Comparison of ENCODE assay signal across 9 mouse cellular contexts in genomic region chr7:63940321-63940720, GRCm38 (mm10). TPM values are rescaled to one million over a fixed set of nuclear protein-coding genes. Genes with fewer than 3 reads are reported as not detected.
DNase-seq lines count a peak whose midpoint lies in the region; ATAC-seq and TF ChIP-seq lines count a peak whose summit lies in the region.
"Had no signal": no experiment of that assay in that cellular context is flagged by ENCODE, and none has a peak within 500 bp of the region (broad histone marks: within the 10 kb centered on the region; RNA-seq: fewer than 3 reads in every experiment).

No protein-coding gene starts in this region.

- 0 out of 2 replicates have a peak overlapping the region, but pooled peaks have one; percentile 92 for H3K27ac ChIP-seq in forebrain, postnatal 0 days (ENCODE audit: low read depth, low read length)
- H3K27ac ChIP-seq in forebrain, embryonic 14.5 days (ENCODE audit: low read depth, low read length), result no peak overlapping the region; the same call in 1 of the 2 replicates
- peak overlapping the region; percentile 88 for H3K27ac ChIP-seq in liver, embryonic 11.5 days (ENCODE audit: low read depth, low read length)
- H3K27ac ChIP-seq in MEL (ENCODE audit: control insufficient read depth, low read depth, low read length), result peak overlapping the region; percentile 93
- H3K27ac ChIP-seq in liver, embryonic 15.5 days (replicated peaks), result peak overlapping the region; percentile 95

- peaks cover 35% of the 10 kb centered on the region for H3K79me2 ChIP-seq in MEL (ENCODE audit: control insufficient read depth, insufficient read depth, low read length, poor library complexity)

- H3K4me3 ChIP-seq in forebrain, postnatal 0 days (ENCODE audit: low read depth, low read length), result no peak overlapping the region
- H3K4me3 ChIP-seq in forebrain, embryonic 14.5 days (ENCODE audit: low read depth, low read length), result no peak overlapping the region
- H3K4me3 ChIP-seq in liver, embryonic 11.5 days (ENCODE audit: low read depth, low read length), result no peak overlapping the region
- no peak overlapping the region; a peak in 1 of 4 replicates for H3K4me3 ChIP-seq in MEL (ENCODE audit: control insufficient read depth in 1 of 2, insufficient read depth in 1 of 2, low read depth in 2 of 2, low read length in 2 of 2)
- H3K4me3 ChIP-seq in liver, embryonic 15.5 days (replicated peaks), result no peak overlapping the region

- TF ChIP-seq RAD21 in MEL (IDR thresholded peaks at IDR 0.05; ENCODE audit: low read depth, low read length), result no peak

- H3K27me3 ChIP-seq in forebrain, postnatal 0 days (ENCODE audit: insufficient read depth, low read length), result no peaks in the 10 kb centered on the region
- H3K27me3 ChIP-seq in forebrain, embryonic 14.5 days (replicated peaks; ENCODE audit: control insufficient read depth, insufficient read depth, low read length), result no peaks in the 10 kb centered on the region
- H3K27me3 ChIP-seq in liver, embryonic 11.5 days (replicated peaks; ENCODE audit: control insufficient read depth, insufficient read depth, low read length), result no peaks in the 10 kb centered on the region
- H3K27me3 ChIP-seq in MEL (ENCODE audit: control insufficient read depth in 1 of 2, insufficient read depth in 2 of 2, low read length in 2 of 2), result no peaks in the 10 kb centered on the region
- H3K27me3 ChIP-seq in liver, embryonic 15.5 days, result no peaks in the 10 kb centered on the region

- H3K4me2 ChIP-seq in forebrain, postnatal 0 days (ENCODE audit: low read depth), result no peak overlapping the region
- no peak overlapping the region; the same call in 1 of the 2 replicates for H3K4me2 ChIP-seq in forebrain, embryonic 14.5 days (ENCODE audit: low read length)
- peak overlapping the region; percentile 73 for H3K4me2 ChIP-seq in liver, embryonic 11.5 days
- peak overlapping the region; percentile 100 for H3K4me2 ChIP-seq in liver, embryonic 15.5 days

- TF ChIP-seq POLR2A in MEL (IDR thresholded peaks at IDR 0.05; ENCODE audit: control insufficient read depth in 1 of 2, insufficient read depth in 1 of 2, low read depth in 1 of 2, low read length in 2 of 2, poor library complexity in 1 of 2), result no peak

- no peak for DNase-seq in forebrain, postnatal 0 days
- no peak for DNase-seq in forebrain, embryonic 14.5 days (ENCODE audit: low spot score)
- no peak for DNase-seq in liver, embryonic 11.5 days (ENCODE audit: low spot score)
- DNase-seq in liver (no peak), MEL (ENCODE audit: low read depth, low spot score) (no peak)
- no peak for DNase-seq in spleen, adult 18-20 months

- no peaks in the 10 kb centered on the region for H3K9me3 ChIP-seq in forebrain, postnatal 0 days (ENCODE audit: low read length)
- H3K9me3 ChIP-seq in forebrain, embryonic 14.5 days (replicated peaks; ENCODE audit: control insufficient read depth, low read length), result no peaks in the 10 kb centered on the region
- H3K9me3 ChIP-seq in liver, embryonic 11.5 days (ENCODE audit: control insufficient read depth, low read length), result no peaks in the 10 kb centered on the region
- no peaks in the 10 kb centered on the region for H3K9me3 ChIP-seq in MEL (replicated peaks; ENCODE audit: insufficient read depth, low read length)
- H3K9me3 ChIP-seq in liver, embryonic 15.5 days (replicated peaks), result no peaks in the 10 kb centered on the region
- H3K9me3 ChIP-seq: forebrain, embryonic 10.5 days had no signal

- no peak overlapping the region for H3K9ac ChIP-seq in forebrain, postnatal 0 days
- no peak overlapping the region for H3K9ac ChIP-seq in forebrain, embryonic 14.5 days (ENCODE audit: low read length)
- H3K9ac ChIP-seq in liver, embryonic 11.5 days (ENCODE audit: low read depth, low read length), result no peak overlapping the region
- H3K9ac ChIP-seq in MEL (ENCODE audit: control insufficient read depth, low read depth, low read length, poor library complexity, severe bottlenecking), result peak overlapping the region; percentile 93
- 0 out of 2 replicates have a peak overlapping the region, but pooled peaks have one; percentile 82 for H3K9ac ChIP-seq in liver, embryonic 15.5 days

- 92% methylated on average over 5 of the region's 5 CpGs for WGBS in forebrain, postnatal 0 days
- WGBS in forebrain, embryonic 14.5 days, result 92% methylated on average over 5 of the region's 5 CpGs
- 68% methylated on average over 5 of the region's 5 CpGs for WGBS in liver, embryonic 11.5 days
- 68% methylated on average over 5 of the region's 5 CpGs for WGBS in liver, embryonic 15.5 days (ENCODE audit: insufficient replicate concordance)

- no peak for ATAC-seq in forebrain, postnatal 0 days
- no peak for ATAC-seq in forebrain, embryonic 14.5 days
- no peak for ATAC-seq in liver, embryonic 11.5 days (replicated peaks; ENCODE audit: low FRiP score)
- ATAC-seq in liver, embryonic 15.5 days (ENCODE audit: insufficient read depth), result no peak
- ATAC-seq in frontal cortex, adult (ENCODE audit: low TSS enrichment), result no peak

- H3K4me1 ChIP-seq in forebrain, postnatal 0 days (ENCODE audit: insufficient read depth), result peaks cover 12% of the 10 kb centered on the region
- H3K4me1 ChIP-seq in forebrain, embryonic 14.5 days (ENCODE audit: control insufficient read depth, insufficient read depth, low read length), result peaks cover 9% of the 10 kb centered on the region
- H3K4me1 ChIP-seq in liver, embryonic 11.5 days (replicated peaks; ENCODE audit: control insufficient read depth, insufficient read depth, low read length), result peaks cover 29% of the 10 kb centered on the region
- peaks cover 17% of the 10 kb centered on the region in 2 experiments for H3K4me1 ChIP-seq in MEL (ENCODE audit: control insufficient read depth in 1 of 2, insufficient read depth in 2 of 2, low read length in 2 of 2)
- H3K4me1 ChIP-seq in liver, embryonic 15.5 days (replicated peaks), result peaks cover 61% of the 10 kb centered on the region

- H3K36me3 ChIP-seq in forebrain, postnatal 0 days (ENCODE audit: insufficient read depth), result no peaks in the 10 kb centered on the region
- no peaks in the 10 kb centered on the region for H3K36me3 ChIP-seq in forebrain, embryonic 14.5 days (ENCODE audit: control insufficient read depth, insufficient read depth, low read length)
- no peaks in the 10 kb centered on the region for H3K36me3 ChIP-seq in liver, embryonic 11.5 days (ENCODE audit: control insufficient read depth, insufficient read depth, low read length)
- peaks cover 0 to 19% of the 10 kb centered on the region in 2 experiments; a peak in 2 of 4 replicates for H3K36me3 ChIP-seq in MEL (ENCODE audit: control insufficient read depth in 1 of 2, insufficient read depth in 2 of 2, low read length in 2 of 2)
- no peaks in the 10 kb centered on the region for H3K36me3 ChIP-seq in liver, embryonic 15.5 days (replicated peaks)
- H3K36me3 ChIP-seq: forebrain, embryonic 10.5 days had no signal

- TF ChIP-seq EP300 in MEL (IDR thresholded peaks at IDR 0.05; ENCODE audit: low read depth in 1 of 2, low read length in 2 of 2), result no peak

- no peak for TF ChIP-seq CTCF in forebrain, postnatal 0 days (IDR thresholded peaks at IDR 0.05; ENCODE audit: low read depth)
- TF ChIP-seq CTCF in MEL (IDR thresholded peaks at IDR 0.05 in 2 of 3, conservative IDR thresholded peaks at IDR 0.05 in 1 of 3; ENCODE audit: control insufficient read depth in 1 of 3, insufficient read depth in 1 of 3, low read depth in 2 of 3, low read length in 3 of 3, poor library complexity in 1 of 3, severe bottlenecking in 1 of 3), result no peak

TF ChIP-seq in MEL, 35 proteins besides CTCF, POLR2A, EP300 and RAD21:
- TF ChIP-seq TAL1 (IDR thresholded peaks at IDR 0.05; ENCODE audit: low read length) (no peak), ZKSCAN1 (IDR thresholded peaks at IDR 0.05; ENCODE audit: low read depth, low read length) (no peak), SIN3A (IDR thresholded peaks at IDR 0.05; ENCODE audit: low read length) (no peak), UBTF (IDR thresholded peaks at IDR 0.05; ENCODE audit: borderline replicate concordance, insufficient read depth, low read depth, low read length) (no peak)
TF ChIP-seq in MEL: peak in this region for 0.

RNA-seq across cellular contexts. Expression of gene Klf13, which starts 1.6 kb away (rescaled TPM):
- 25.5 and 32.0 TPM in 2 replicates for total RNA-seq in forebrain, postnatal 0 days (2014; rRNA removed)
- polyA plus RNA-seq in forebrain, postnatal 0 days (2015; fragmentation: Nextera tagmentation; extraction: Ambion mirVana), result 24.8 and 32.0 TPM in 2 replicates
- polyA plus RNA-seq in forebrain, embryonic 14.5 days (2014; fragmentation: Nextera tagmentation; extraction: Ambion mirVana), result 28.2 and 33.2 TPM in 2 replicates
- polyA plus RNA-seq in liver, embryonic 11.5 days (2014; fragmentation: Nextera tagmentation; extraction: Ambion mirVana), result 20.0 and 20.9 TPM in 2 replicates
- total RNA-seq in MEL (2012; rRNA removed), result 20.5 and 21.6 TPM in 2 replicates
- 100 to 1,000 TPM in 1 of 2 experiments, 10 to 100 TPM in 1; 26.9 to 118 TPM for polyA plus RNA-seq in MEL (2012; ENCODE audit: insufficient read depth in 1 of 2, insufficient read length in 2 of 2, low read depth in 1 of 2, low replicate concordance in 2 of 2, missing spikeins in 1 of 2)
- 15.3 and 15.6 TPM in 2 replicates for polyA plus RNA-seq in liver, embryonic 15.5 days (2015; fragmentation: Nextera tagmentation; extraction: Ambion mirVana)

RNA-seq across cellular contexts. Expression of gene E030018B13Rik, which starts 23.7 kb away (rescaled TPM):
- not detected in 2 replicates for total RNA-seq in forebrain, postnatal 0 days (2014; rRNA removed)
- polyA plus RNA-seq in forebrain, postnatal 0 days (2015; fragmentation: Nextera tagmentation; extraction: Ambion mirVana), result not detected in 2 replicates
- not detected in 2 replicates for polyA plus RNA-seq in forebrain, embryonic 14.5 days (2014; fragmentation: Nextera tagmentation; extraction: Ambion mirVana)
- 0.25 TPM in 1 of 2 replicates, not detected in the other for polyA plus RNA-seq in liver, embryonic 11.5 days (2014; fragmentation: Nextera tagmentation; extraction: Ambion mirVana)
- total RNA-seq in MEL (2012; rRNA removed), result not detected in 2 replicates
- under 1 TPM in 1 of 2 experiments, not detected in 1; 0.07 TPM for polyA plus RNA-seq in MEL (2012; ENCODE audit: insufficient read depth in 1 of 2, insufficient read length in 2 of 2, low read depth in 1 of 2, low replicate concordance in 2 of 2, missing spikeins in 1 of 2)
- not detected in 2 replicates for polyA plus RNA-seq in liver, embryonic 15.5 days (2015; fragmentation: Nextera tagmentation; extraction: Ambion mirVana)
- polyA plus RNA-seq: forebrain, embryonic 10.5 days had no signal

Comparison
In these comparisons a context has a peak if more than half of its experiments do, and no peak if none do; other contexts are left out.
1. H3K9ac ChIP-seq: peak in MEL (single experiment) and liver, embryonic 15.5 days (single experiment); none in forebrain, postnatal 0 days (single experiment), forebrain, embryonic 14.5 days (single experiment) and liver, embryonic 11.5 days (single experiment).
2. H3K4me2 ChIP-seq: peak in liver, embryonic 11.5 days (single experiment) and liver, embryonic 15.5 days (single experiment); none in forebrain, postnatal 0 days (single experiment) and forebrain, embryonic 14.5 days (single experiment).